Mouse (Mus musculus) small intestine, adult 2 months (tissue): ENCODE measurements around the gene Casp9. TPM values are rescaled to one million over a fixed set of nuclear protein-coding genes. Genes with fewer than 3 reads are reported as not detected.
A peak's percentile ranks its signal among the peaks of the same experiment; 100 is the strongest.

ENCODE experiments used
- H3K27ac ChIP-seq: fragments of 200-500 bp; 2 replicates; pipeline ENCODE4 v1.5.1; 2012; ENCODE audit warnings: low read depth, low read length, control low read depth, inconsistent platforms; ENCODE audit not compliant: insufficient read depth
- H3K27me3 ChIP-seq: fragments of 200-500 bp; 2 replicates; pipeline ENCODE4 v1.6.1; 2012; ENCODE audit warnings: mild to moderate bottlenecking, moderate library complexity, low read length, inconsistent platforms; ENCODE audit not compliant: control insufficient read depth, insufficient read depth
- H3K36me3 ChIP-seq: fragments of 200-500 bp; 2 replicates; pipeline ENCODE4 v1.6.1; 2012; ENCODE audit warnings: mild to moderate bottlenecking, low read length, control low read depth, inconsistent platforms; ENCODE audit not compliant: control insufficient read depth, insufficient read depth
- H3K4me1 ChIP-seq: fragments of 200-500 bp; 2 replicates; pipeline ENCODE4 v1.6.1; 2012; ENCODE audit warnings: low read length, inconsistent platforms, mixed read lengths; ENCODE audit not compliant: control insufficient read depth, insufficient read depth, insufficient read length
- H3K4me3 ChIP-seq: fragments of 200-500 bp; 2 replicates; pipeline ENCODE4 v1.5.1; 2012; ENCODE audit warnings: low read depth, mild to moderate bottlenecking, control low read depth, inconsistent platforms, low read length, moderate library complexity
- CTCF ChIP-seq: fragments of 200-500 bp; IDR thresholded peaks from 2 replicates; pipeline ENCODE4 v1.5.1; 2012; ENCODE audit warnings: low read depth, mild to moderate bottlenecking, control low read depth, inconsistent platforms, low read length, moderate library complexity, mixed read lengths; ENCODE audit not compliant: insufficient replicate concordance, insufficient read length; ENCODE audit errors: extremely low read depth
- POLR2A ChIP-seq: fragments of 200-500 bp; IDR thresholded peaks from 2 replicates; pipeline ENCODE4 v1.6.1; 2012; ENCODE audit warnings: low read depth, mild to moderate bottlenecking, control low read depth, inconsistent platforms, low read length, moderate library complexity
- WGBS: fragments of 180-500 bp; shearing (Covaris S2); methylation state at CpG from one replicate; pipeline ENCODE4 v1.1.7; 2018; 5-methylcytosine and 5-hydroxymethylcytosine counted together
- polyA plus RNA-seq: library from polyadenylated mRNA; depleted of rRNA; stranded (reverse); fragments of >200 nt; gene quantifications from 2 replicates; pipeline ENCODE4 v1.2.3, GENCODE M21; 2012

The Casp9 gene
- polyA plus RNA-seq, 1 experiment: 14.6 TPM

DNA sequence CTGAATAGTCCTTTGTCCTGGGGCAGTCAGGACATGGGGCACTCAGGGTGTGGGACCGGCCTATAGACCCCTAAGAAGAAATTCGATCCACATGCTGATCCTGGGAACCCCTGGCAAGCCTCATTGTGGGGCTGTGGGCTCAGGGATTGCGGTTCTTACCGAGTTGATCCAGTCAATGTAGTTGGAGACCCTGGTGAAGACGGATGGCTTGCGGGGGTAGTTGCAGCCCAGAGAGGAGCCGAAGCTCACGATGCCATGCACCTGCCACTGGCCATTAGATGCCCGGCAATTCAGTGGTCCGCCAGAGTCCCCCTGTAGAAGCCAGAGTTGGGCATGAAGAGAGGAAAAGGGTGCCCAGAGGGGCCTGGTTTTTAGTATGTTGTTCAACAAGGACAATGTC is 24.3 kb downstream of the Casp9 start:
- Histone ChIP-seq H3K4me3 (no peak overlapping the region), H3K27me3 (no peaks in the 10 kb centered on the region), H3K27ac (no peak overlapping the region), H3K36me3 (peaks cover 25% of the 10 kb centered on the region), H3K4me1 (no peaks in the 10 kb centered on the region)
- WGBS: 85% methylated on average over 10 of the region's 10 CpGs
- TF ChIP-seq CTCF: no peak
- TF ChIP-seq POLR2A: no peak

DNA sequence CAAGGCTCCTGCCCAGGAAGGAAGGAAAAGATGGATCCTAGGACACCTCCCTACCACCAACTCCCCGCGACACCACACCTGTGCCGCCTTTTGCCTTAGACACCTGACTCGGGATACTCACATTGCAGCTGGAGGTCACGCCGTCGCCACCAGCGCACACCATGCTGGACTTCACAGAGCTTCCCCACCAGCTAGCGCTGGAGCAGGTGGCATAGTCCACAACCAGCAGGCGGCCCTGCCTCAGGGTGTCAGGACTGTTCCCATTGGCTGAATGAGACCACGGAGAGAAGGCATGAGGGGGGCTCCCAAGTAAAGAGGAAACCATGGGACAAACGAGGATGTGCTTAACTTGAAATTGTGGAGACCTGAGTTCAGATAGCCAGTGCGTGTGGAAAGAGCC is 25.4 kb downstream of the Casp9 start:
- no peak for TF ChIP-seq CTCF
- TF ChIP-seq POLR2A: no peak

DNA sequence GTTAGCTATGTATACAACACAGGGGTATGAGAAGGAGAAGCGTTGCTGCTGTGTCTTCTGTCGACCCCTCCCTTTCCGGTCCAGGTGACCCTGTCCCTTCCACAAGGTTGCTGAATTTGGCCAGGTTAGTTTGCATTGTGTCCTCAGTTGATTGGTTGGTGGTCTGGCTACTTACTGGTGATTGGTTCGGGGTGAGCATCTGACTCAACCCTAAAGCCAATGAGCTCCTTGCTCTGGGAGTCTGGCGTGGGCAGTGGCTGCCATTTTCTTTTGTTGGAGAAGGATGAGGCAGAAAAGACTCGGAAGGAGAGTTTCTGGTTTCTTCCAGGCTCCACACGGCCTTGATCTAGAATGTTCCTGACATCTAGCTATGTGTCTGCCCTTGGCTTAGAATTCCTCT is 25.9 kb downstream of the Casp9 start:
- TF ChIP-seq CTCF (no peak), POLR2A (no peak)
- Histone ChIP-seq H3K36me3 (peaks cover 11% of the 10 kb centered on the region; the same call in 1 of the 2 replicates), H3K27ac (no peak overlapping the region), H3K4me3 (no peak overlapping the region), H3K27me3 (no peaks in the 10 kb centered on the region), H3K4me1 (no peaks in the 10 kb centered on the region)
- WGBS: 91% methylated on average over 7 of the region's 7 CpGs

More for the DNA sequence above, 25.4 kb downstream of the Casp9 start:
- Histone ChIP-seq H3K36me3 (peaks cover 14% of the 10 kb centered on the region), H3K27ac (no peak overlapping the region), H3K27me3 (no peaks in the 10 kb centered on the region), H3K4me1 (no peaks in the 10 kb centered on the region), H3K4me3 (no peak overlapping the region)
- 80% methylated on average over 13 of the region's 13 CpGs for WGBS

DNA sequence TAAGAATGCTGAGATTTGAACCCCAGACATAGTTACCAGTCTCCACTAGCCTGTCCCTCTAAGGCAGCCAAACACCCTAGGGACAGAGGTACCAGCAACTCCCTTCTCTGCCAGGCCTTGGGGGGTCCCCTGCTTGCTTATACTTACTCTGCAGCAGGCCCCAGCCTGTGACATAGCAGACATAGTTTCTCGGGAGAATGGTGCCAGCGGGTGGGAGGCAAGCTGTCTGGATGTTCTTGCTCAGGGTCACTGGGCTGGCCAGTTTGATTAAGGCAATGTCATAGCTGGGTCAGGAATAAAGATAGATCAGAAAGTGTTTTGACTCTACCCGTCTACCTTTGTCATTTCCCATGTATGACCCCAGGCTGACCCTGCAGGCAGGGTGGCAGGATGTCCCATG is 27.8 kb downstream of the Casp9 start:
- Histone ChIP-seq H3K36me3 (no peaks in the 10 kb centered on the region), H3K27me3 (no peaks in the 10 kb centered on the region), H3K4me1 (no peaks in the 10 kb centered on the region), H3K27ac (no peak overlapping the region), H3K4me3 (no peak overlapping the region)
- TF ChIP-seq POLR2A (no peak), CTCF (no peak)
- WGBS: 78% methylated on average over 3 of the region's 3 CpGs

DNA sequence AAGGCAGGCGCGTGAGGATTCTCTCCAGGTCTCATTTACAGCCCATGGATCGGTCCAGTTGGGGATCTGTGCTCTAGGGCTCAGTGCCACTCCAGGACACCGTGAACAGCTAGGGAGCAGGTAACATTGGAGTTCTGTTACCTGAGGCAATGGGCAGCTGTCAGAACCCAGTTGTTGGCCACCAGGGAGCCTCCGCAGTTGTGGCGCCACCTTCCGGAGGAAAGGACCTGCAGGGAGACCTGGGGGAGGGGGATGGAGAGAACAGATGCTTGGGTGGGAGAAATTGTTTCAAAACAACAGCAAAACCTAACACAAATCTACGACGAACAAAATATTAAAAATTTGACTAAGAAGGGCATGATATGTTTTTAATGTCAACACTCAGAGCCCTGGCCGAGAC is 28.7 kb downstream of the Casp9 start:
- 78% methylated on average over 10 of the region's 10 CpGs for WGBS
- no peak overlapping the region for H3K27ac ChIP-seq
- no peaks in the 10 kb centered on the region for H3K36me3 ChIP-seq
- no peak for TF ChIP-seq POLR2A
- TF ChIP-seq CTCF: peak; percentile 44; the same call in 1 of the 2 replicates
- no peak overlapping the region for H3K4me3 ChIP-seq
- H3K4me1 ChIP-seq: no peaks in the 10 kb centered on the region
- H3K27me3 ChIP-seq: no peaks in the 10 kb centered on the region

DNA sequence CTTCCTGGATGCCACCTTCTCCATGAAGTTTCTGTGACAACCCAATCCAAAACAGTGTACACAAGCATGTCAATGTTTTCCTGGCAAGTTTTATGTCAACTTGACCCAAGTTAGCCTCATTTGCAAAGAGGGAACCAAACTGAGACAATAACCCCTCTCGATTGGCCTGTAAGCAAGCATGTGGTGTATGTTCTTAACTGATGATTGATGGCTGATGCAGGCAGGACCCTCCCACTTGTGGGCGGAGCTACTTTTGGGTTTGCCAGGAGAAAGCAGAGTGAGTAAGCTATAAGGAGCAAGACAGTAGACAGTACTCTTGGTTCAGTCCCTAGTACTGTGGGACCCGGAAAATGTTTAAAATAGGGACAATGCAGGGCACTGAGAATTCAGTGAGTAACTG is 29.6 kb downstream of the Casp9 start:
- H3K27me3 ChIP-seq: no peaks in the 10 kb centered on the region
- H3K4me1 ChIP-seq: no peaks in the 10 kb centered on the region
- no peaks in the 10 kb centered on the region for H3K36me3 ChIP-seq
- WGBS: 39% methylated on average over 3 of the region's 3 CpGs
- no peak for TF ChIP-seq CTCF
- no peak for TF ChIP-seq POLR2A
- no peak overlapping the region for H3K27ac ChIP-seq
- H3K4me3 ChIP-seq: no peak overlapping the region

DNA sequence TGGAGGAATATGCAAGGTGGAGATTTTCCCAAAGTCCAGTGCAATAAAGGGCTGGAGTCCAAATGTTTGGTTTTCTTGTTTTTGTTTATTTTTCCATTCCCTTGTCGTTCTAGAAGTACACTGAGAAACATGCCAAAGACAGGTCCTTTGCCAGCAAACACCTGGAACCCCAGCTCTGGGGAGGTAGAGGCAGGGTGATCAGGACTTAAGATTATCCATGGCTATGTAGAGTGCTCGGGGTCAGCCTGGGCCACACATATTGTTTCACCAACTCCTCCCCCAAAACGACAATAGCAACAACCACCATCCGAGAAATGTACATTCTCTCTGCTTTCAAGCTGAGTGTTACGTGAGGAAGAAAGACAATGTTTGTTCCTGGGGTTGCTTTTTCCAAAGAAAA is 32.6 kb downstream of the Casp9 start, which contains the start of gene Cela2a:
Cela2a (minus strand) TSS at position 101 of the 400 bp plus-strand sequence.
- Histone ChIP-seq H3K27me3 (no peaks in the 10 kb centered on the region), H3K4me3 (no peak within 1 kb of the TSS), H3K36me3 (no peaks in the 10 kb centered on the region), H3K27ac (no peak within 1 kb of the TSS), H3K4me1 (no peaks in the 10 kb centered on the region)
- no peak for TF ChIP-seq CTCF
- TF ChIP-seq POLR2A: no peak
- 61% methylated on average over 5 of the region's 5 CpGs for WGBS

DNA sequence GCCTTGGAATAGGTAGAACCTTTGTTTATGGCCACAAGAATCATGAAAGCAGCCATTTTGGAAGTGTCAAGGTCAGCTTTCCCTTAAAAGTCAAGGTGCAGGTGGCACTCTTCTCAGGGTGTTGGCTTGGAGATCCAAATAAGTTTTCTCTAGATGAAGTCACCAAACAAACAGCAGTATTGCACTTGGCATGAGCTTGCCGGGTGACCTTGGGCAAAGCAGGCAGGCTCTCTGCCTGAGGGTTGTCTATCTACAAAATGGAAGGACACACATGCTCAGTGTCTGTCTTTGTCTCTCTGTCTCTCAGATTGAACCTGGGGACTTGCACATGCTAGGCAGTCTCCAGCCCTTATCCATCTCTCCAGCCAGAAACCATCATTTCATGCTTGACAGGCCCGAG is 34.0 kb downstream of the Casp9 start:
- H3K4me1 ChIP-seq: no peaks in the 10 kb centered on the region
- no peak overlapping the region for H3K4me3 ChIP-seq
- no peak for TF ChIP-seq CTCF
- TF ChIP-seq POLR2A: no peak
- WGBS: 64% methylated on average over 2 of the region's 2 CpGs
- H3K36me3 ChIP-seq: no peaks in the 10 kb centered on the region
- no peak overlapping the region for H3K27ac ChIP-seq
- H3K27me3 ChIP-seq: no peaks in the 10 kb centered on the region
